In genomic region chr12:87393447-87394145, GRCm38 (mm10) we compare ENCODE assay signal across 12 mouse cellular contexts. TPM values are rescaled to one million over a fixed set of nuclear protein-coding genes. Genes with fewer than 3 reads are reported as not detected.
A peak's percentile ranks its signal among the peaks of the same experiment; 100 is the strongest.
DNase-seq lines count a peak whose midpoint lies in the region; ATAC-seq lines count a peak whose summit lies in the region.
"Had no signal": no experiment of that assay in that cellular context is flagged by ENCODE, and none has a peak within 500 bp of the region (broad histone marks: within the 10 kb centered on the region; RNA-seq: fewer than 3 reads in every experiment).

No protein-coding gene starts in this region.

- 87% methylated on average over 4 of the region's 4 CpGs for WGBS in hindbrain, embryonic 13.5 days

- no peak overlapping the region for H3K4me2 ChIP-seq in hindbrain, embryonic 13.5 days
- H3K4me2 ChIP-seq: embryonic facial prominence, embryonic 13.5 days; limb, embryonic 13.5 days had no signal

- H3K4me1 ChIP-seq in hindbrain, embryonic 13.5 days (replicated peaks), result no peaks in the 10 kb centered on the region; the same call in 1 of the 2 replicates
- H3K4me1 ChIP-seq: embryonic facial prominence, embryonic 13.5 days; limb, embryonic 13.5 days had no signal

- peak; percentile 53 for DNase-seq in adrenal gland, postnatal 14 days
- DNase-seq in adrenal gland, adult 18-20 months (ENCODE audit: low spot score in 2 of 2), result no peak
- DNase-seq in urinary bladder, postnatal 14 days (ENCODE audit: low spot score), result peak; percentile 52
- DNase-seq in urinary bladder, adult 2 months (ENCODE audit: low spot score), result no peak
- DNase-seq in lung, postnatal 10 days, result peak; percentile 34
- DNase-seq in thymus, postnatal 10 days (ENCODE audit: low spot score in 2 of 2), result no peak
- no peak for DNase-seq in layer of hippocampus, adult 8-10 months (ENCODE audit: low spot score in 2 of 2)
- DNase-seq: B cell, adult 2 months had no signal

- H3K27me3 ChIP-seq in hindbrain, embryonic 13.5 days, result no peaks in the 10 kb centered on the region
- H3K27me3 ChIP-seq: embryonic facial prominence, embryonic 13.5 days; limb, embryonic 13.5 days; Patski had no signal

- H3K9ac ChIP-seq in hindbrain, embryonic 13.5 days, result no peak overlapping the region
- H3K9ac ChIP-seq: embryonic facial prominence, embryonic 13.5 days; limb, embryonic 13.5 days had no signal

- no peaks in the 10 kb centered on the region for H3K36me3 ChIP-seq in hindbrain, embryonic 13.5 days
- H3K36me3 ChIP-seq: embryonic facial prominence, embryonic 13.5 days; limb, embryonic 13.5 days had no signal

- no peak overlapping the region for H3K27ac ChIP-seq in hindbrain, embryonic 13.5 days
- H3K27ac ChIP-seq: embryonic facial prominence, embryonic 13.5 days; limb, embryonic 13.5 days had no signal

- no peak overlapping the region for H3K4me3 ChIP-seq in hindbrain, embryonic 13.5 days
- H3K4me3 ChIP-seq: embryonic facial prominence, embryonic 13.5 days; limb, embryonic 13.5 days had no signal

- H3K9me3 ChIP-seq in hindbrain, embryonic 13.5 days, result no peaks in the 10 kb centered on the region
- H3K9me3 ChIP-seq: embryonic facial prominence, embryonic 13.5 days; limb, embryonic 13.5 days had no signal

- no peak for ATAC-seq in hindbrain, embryonic 13.5 days (ENCODE audit: low FRiP score)
- ATAC-seq: Patski had no signal

RNA-seq across cellular contexts. Expression of gene Sptlc2, which starts 5.4 kb away (rescaled TPM):
- total RNA-seq in adrenal gland, postnatal 14 days (2021), result 174 and 200 TPM in 2 replicates
- 100 to 1,000 TPM; 124 to 260 TPM for total RNA-seq in adrenal gland, adult 18-20 months (2021)
- 52.8 and 58.6 TPM in 2 replicates for polyA plus RNA-seq in urinary bladder, adult 2 months (2012; rRNA removed)
- 64.8 and 70.5 TPM in 2 replicates for polyA plus RNA-seq in hindbrain, embryonic 13.5 days (2015; fragmentation: Nextera tagmentation; extraction: Ambion mirVana)
- 10 to 100 TPM; 32.5 to 50.1 (median 37.4) TPM for total RNA-seq in layer of hippocampus, adult 8-10 months (2022)

RNA-seq across cellular contexts. Expression of gene Slirp, which starts 50.1 kb away (rescaled TPM):
- 155 and 158 TPM in 2 replicates for total RNA-seq in adrenal gland, postnatal 14 days (2021)
- total RNA-seq in adrenal gland, adult 18-20 months (2021), result 100 to 1,000 TPM; 163 to 186 TPM
- 64.4 and 92.3 TPM in 2 replicates for polyA plus RNA-seq in urinary bladder, adult 2 months (2012; rRNA removed)
- 283 and 290 TPM in 2 replicates for polyA plus RNA-seq in hindbrain, embryonic 13.5 days (2015; fragmentation: Nextera tagmentation; extraction: Ambion mirVana)
- 100 to 1,000 TPM; 102 to 127 (median 112) TPM for total RNA-seq in layer of hippocampus, adult 8-10 months (2022)

RNA-seq across cellular contexts. Expression of gene Alkbh1, which starts 50.2 kb away (rescaled TPM):
- total RNA-seq in adrenal gland, postnatal 14 days (2021), result 21.7 and 23.6 TPM in 2 replicates
- total RNA-seq in adrenal gland, adult 18-20 months (2021), result 10 to 100 TPM; 24.9 to 25.1 TPM
- polyA plus RNA-seq in urinary bladder, adult 2 months (2012; rRNA removed), result 18.1 and 23.0 TPM in 2 replicates
- polyA plus RNA-seq in hindbrain, embryonic 13.5 days (2015; fragmentation: Nextera tagmentation; extraction: Ambion mirVana), result 45.5 and 48.2 TPM in 2 replicates
- total RNA-seq in layer of hippocampus, adult 8-10 months (2022), result 10 to 100 TPM; 21.4 to 29.0 (median 24.3) TPM

Comparison
In these comparisons a context has a peak if more than half of its experiments do, and no peak if none do; other contexts are left out.
1. DNase-seq: peak in adrenal gland, postnatal 14 days (single experiment), urinary bladder, postnatal 14 days (single experiment) and lung, postnatal 10 days (single experiment); none in adrenal gland, adult 18-20 months (0 of 2), urinary bladder, adult 2 months (single experiment), thymus, postnatal 10 days (0 of 2) and layer of hippocampus, adult 8-10 months (0 of 2).